Mouse (Mus musculus): ENCODE results near the gene Vmn2r20.
"Not testable (repeated sequence)": the region's sequence is repeated elsewhere in the genome, so short reads cannot be mapped to it uniquely, and the experiment has no call there.

Vmn2r20 gene

DNA sequence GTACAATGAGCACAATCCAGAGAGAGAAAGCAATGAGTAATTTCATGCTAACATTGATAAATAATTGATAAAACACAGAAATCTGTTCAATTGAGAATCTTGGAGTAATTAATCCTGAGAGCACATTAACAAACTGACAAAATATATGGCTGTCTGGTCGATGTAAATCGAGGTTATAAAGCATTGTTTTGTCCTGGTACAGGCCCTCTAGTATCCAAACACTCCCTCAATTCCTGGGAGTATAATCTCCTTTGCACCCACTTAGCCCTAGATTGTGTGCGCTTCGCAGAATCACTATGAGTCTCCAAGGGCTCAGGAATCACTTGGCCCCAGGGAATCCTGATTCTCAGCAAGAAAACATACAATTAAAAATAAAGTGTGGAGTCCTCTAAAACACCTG, at the start of gene Vmn2r20:
Gene Vmn2r20 (minus strand): TSS at position 101 of the 400 bp plus-strand sequence.
- DNase-seq (ENCODE audit: low spot score in 2 of 2), result not testable (repeated sequence)

DNA sequence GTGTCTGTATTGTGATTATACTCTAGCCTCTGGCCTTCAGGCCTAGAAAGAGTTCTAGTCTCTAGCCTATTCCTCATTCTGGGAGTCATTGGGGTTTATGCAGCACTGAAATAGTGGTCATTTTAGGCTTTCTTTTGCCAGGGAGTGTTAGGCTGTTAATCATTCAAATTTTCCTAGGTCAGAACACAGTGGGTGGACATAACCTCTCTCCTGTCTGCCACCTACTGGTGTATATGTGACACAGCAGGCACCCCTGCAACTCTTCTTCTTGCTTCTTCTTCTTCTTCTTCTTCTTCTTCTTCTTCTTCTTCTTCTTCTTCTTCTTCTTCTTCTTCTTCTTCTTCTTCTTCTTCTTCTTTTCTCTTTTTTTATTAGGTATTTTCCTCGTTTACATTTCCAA, 6.5 kb upstream of the Vmn2r20 start:
- DNase-seq (ENCODE audit: low spot score in 2 of 2), result not testable (repeated sequence)

DNA sequence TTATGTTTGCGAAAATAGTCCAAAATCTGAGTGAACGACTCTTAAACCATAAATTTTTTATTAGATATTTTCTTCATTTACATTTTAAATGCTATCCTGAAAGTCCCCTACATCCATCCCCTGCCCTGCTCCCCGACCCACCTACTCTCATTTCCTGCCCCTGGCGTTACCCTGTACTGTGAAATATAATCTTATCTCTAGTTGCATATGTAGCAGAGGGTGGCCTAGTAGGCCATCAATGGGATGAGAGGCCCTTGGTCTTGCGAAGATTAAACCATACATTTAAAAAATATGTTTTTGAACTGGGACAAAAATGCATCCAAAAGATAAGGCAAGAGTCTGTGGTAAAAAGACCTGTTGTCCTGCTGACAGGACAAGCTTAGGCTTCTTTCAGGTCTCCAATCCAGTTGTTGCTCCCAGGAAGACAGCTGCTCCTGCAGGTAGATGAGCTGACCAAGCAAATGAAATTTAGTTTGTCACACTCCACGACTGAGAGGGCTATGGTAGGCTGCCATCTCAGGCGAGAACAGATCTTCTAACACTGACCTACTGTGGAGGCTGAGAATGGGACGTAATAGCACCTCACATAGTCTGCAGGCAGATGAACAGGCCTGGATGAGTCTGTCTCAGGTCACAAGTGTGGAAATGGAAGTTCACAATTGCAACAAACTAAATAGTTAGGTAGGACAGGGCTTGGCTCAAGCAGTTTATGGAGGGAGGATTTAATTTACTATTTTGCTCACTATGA, 10.8 kb downstream of the Vmn2r20 start:
- not testable (repeated sequence) for DNase-seq (ENCODE audit: low spot score in 2 of 2)

DNA sequence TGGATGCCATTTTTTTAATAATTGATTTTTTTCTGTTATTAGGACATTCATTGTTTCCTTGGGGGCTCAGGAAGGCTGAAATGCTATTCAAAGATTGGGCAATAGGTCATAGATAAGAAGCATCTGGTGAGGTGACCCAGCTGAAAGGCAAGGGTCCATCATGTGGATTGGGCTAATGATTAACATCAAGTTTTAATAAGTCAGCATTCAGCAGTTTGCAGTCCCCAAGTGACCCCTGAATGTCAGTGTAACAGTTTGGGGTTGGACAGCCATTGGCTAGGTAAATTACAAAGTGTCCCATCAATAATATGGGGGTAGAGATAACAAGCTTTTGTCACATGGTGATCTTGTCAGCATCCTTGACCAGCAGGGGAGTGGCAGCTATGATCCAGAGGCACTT, 29.1 kb downstream of the Vmn2r20 start:
- DNase-seq (ENCODE audit: low spot score in 2 of 2), result not testable (repeated sequence)

DNA sequence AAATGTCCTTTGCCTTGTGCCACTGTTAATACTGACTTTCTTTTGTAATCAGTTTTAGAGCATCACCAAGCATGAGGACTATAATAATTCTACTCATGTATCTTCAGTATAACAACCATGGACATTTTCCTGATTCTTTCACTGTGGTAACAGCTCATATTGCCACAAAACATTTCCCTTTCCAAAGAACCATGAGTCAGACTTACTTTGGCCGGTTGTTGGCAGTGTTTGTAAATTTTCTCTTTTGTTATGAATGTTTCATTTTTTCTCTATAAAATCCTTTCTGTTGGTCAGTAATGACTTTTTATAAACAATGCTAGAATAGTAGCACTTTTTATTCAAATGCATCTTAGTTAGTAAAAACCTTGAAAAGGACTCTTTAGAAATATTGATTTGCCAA, 71.8 kb downstream of the Vmn2r20 start:
- no peak for DNase-seq (ENCODE audit: low spot score in 2 of 2)

DNA sequence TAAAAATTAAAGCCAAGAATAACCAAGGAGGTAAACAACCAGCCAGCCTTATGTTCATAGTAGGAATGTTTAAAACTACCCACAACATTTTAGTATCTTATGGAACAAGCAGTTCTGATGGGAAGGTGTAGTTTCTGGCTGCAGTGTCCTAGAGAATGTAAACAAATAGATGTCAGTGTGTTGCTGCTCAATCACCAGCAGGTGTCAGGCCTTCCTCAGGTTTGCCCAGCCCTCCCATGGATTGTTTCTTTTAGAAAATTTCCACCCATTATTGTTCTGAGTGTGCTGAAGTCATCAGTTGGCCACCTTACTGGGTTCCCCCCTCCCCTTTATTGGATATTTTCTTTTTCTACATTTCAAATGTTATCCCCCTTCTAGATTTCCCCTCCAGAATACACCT, 77.8 kb downstream of the Vmn2r20 start:
- DNase-seq (ENCODE audit: low spot score in 2 of 2), result no peak

DNA sequence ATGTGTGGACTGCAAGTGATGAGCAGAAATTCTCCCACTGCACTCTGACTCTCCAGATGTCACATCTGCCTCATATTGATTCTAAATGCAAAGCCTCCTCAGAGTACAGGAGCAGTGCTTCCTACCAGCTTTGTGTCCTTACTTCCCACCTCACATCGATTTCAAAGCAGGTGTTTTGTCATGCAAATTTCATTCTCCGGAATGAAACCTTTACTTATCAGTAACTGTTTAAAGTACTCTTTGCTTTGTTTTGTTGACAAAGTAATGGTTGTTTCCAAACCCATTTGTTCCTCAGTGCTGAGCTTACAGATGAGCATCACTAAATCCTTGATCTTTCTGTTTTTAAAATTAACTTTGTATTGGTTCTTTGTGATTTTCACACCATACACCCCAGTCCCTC, 85.4 kb downstream of the Vmn2r20 start:
- DNase-seq (ENCODE audit: low spot score in 2 of 2), result no peak

All from frontal cortex, postnatal 10 days (tissue).